Mouse (Mus musculus) lung, embryonic 15.5 days (tissue): ENCODE results near the gene Tln1. TPM values are rescaled to one million over a fixed set of nuclear protein-coding genes. Genes with fewer than 3 reads are reported as not detected.

Experiments used
- ATAC-seq: fragments of 200-750 bp; cut with Nextera tagmentation; 2 replicates; pipeline ENCODE4 v1.8.0; 2017; ENCODE audit warnings: moderate number of reproducible peaks, borderline replicate concordance; ENCODE audit not compliant: low FRiP score, low TSS enrichment; ENCODE audit errors: extremely low read depth
- H3K27ac ChIP-seq: fragments of 300-500 bp; sonication (generic); 2 replicates; pipeline ENCODE4 v1.5.1; 2015; ENCODE audit warnings: moderate library complexity, mild to moderate bottlenecking, inconsistent platforms
- H3K27me3 ChIP-seq: fragments of 300-500 bp; sonication (generic); 2 replicates; pipeline ENCODE4 v1.6.1; 2015; ENCODE audit warnings: inconsistent platforms
- H3K36me3 ChIP-seq: fragments of 300-500 bp; sonication (generic); 2 replicates; pipeline ENCODE4 v1.6.1; 2015; ENCODE audit warnings: inconsistent platforms
- H3K4me1 ChIP-seq: fragments of 300-500 bp; sonication (generic); 2 replicates; pipeline ENCODE4 v1.6.1; 2015; ENCODE audit warnings: inconsistent platforms
- H3K4me2 ChIP-seq: fragments of 300-500 bp; sonication (generic); 2 replicates; pipeline ENCODE4 v1.6.1; 2015; ENCODE audit warnings: inconsistent platforms, mild to moderate bottlenecking, moderate library complexity
- H3K4me3 ChIP-seq: fragments of 300-500 bp; sonication (generic); 2 replicates; pipeline ENCODE4 v1.5.1; 2015; ENCODE audit warnings: mild to moderate bottlenecking, inconsistent platforms
- H3K9ac ChIP-seq: fragments of 300-500 bp; sonication (generic); 2 replicates; pipeline ENCODE4 v1.6.1; 2015; ENCODE audit warnings: inconsistent platforms
- H3K9me3 ChIP-seq: fragments of 300-500 bp; sonication (generic); 2 replicates; pipeline ENCODE4 v1.6.1; 2016; ENCODE audit warnings: inconsistent platforms
- WGBS: fragments of 180-500 bp; shearing (Covaris S2); methylation state at CpG from one replicate; pipeline ENCODE4 v1.1.7; 2015; 5-methylcytosine and 5-hydroxymethylcytosine counted together
- polyA plus RNA-seq: library from polyadenylated mRNA; unstranded; fragments of >200 nt; fragmentation: Nextera tagmentation; extraction: Ambion mirVana; gene quantifications from 2 replicates; pipeline ENCODE4 v1.2.1, GENCODE M21; 2015

Tln1 gene
- polyA plus RNA-seq, 1 experiment from 2014 or later: 98.2 TPM

DNA sequence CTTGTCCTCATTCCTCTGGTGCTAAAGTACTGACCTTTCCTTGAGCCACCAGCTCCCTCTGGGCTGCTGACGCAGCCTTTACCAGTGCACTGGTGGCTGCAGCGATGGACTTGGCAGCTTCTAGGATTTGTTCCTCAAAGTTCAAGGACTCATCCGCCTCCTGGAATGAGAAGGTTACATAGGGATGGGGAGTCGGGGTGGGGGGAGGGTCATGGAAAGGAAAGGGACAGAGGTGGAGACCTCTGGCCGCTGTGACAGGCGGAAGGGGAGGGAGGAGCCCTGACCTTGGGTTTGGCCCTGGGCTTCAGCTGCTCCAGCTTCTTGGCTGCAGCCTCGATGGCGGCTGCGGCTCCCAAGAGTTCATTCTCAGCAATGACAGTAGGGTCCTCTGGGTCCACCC is 29.2 kb downstream of the Tln1 start:
- WGBS: 78% methylated on average over 9 of the region's 9 CpGs

DNA sequence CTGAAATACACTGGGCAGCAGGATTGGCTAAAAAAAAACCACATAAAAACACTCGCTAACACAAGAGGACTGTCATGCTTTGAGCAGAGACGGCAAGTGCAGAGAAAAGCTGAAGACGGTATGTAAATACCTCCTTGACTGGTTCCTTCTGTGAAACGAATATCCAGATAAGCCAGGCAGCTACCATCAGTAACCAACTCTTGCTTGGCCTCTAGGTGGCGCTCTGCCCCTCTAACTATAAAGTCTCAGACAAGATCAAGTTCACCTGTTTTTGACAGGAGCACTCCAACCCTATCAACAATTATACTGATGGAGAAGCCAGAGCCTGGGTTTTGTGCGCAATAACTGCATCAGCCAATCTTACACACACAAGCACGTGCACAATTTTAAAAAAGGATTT is 31.9 kb downstream of the Tln1 start:
- Histone ChIP-seq H3K4me1 (no peaks in the 10 kb centered on the region), H3K27me3 (peaks cover 5% of the 10 kb centered on the region; the same call in 1 of the 2 replicates), H3K9me3 (no peaks in the 10 kb centered on the region), H3K4me2 (no peak overlapping the region), H3K27ac (no peak overlapping the region), H3K36me3 (peaks cover 48% of the 10 kb centered on the region), H3K9ac (no peak overlapping the region), H3K4me3 (no peak overlapping the region)
- WGBS: 18% methylated on average over 7 of the region's 7 CpGs
- no peak for ATAC-seq

More for the DNA sequence above, 29.2 kb downstream of the Tln1 start:
- H3K27me3 ChIP-seq: no peaks in the 10 kb centered on the region
- H3K4me3 ChIP-seq: no peak overlapping the region
- no peak overlapping the region for H3K4me2 ChIP-seq
- no peak overlapping the region for H3K9ac ChIP-seq
- ATAC-seq: no peak
- peaks cover 75% of the 10 kb centered on the region for H3K36me3 ChIP-seq
- H3K4me1 ChIP-seq: no peaks in the 10 kb centered on the region
- no peaks in the 10 kb centered on the region for H3K9me3 ChIP-seq
- H3K27ac ChIP-seq: no peak overlapping the region

DNA sequence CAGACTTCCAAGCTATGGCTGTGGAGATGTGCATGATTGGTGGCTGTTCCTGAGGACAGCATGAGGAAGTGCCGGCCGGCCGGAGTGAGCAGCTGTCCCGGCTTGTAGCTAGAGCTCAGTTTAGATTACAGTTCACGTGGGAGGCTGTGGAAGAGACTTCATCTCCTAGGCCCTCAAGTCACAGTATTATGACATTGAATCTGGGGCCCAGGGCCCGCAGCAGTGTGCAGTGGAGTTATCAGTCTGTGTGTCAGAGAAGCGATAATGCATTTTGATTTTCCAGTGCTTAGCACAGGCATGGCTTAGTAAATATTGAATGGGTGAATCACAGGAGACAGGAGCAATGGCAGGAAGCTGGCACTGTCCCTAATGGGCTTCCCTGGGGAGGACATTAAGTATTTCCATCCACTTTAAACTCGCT is 32.4 kb downstream of the Tln1 start:
- Histone ChIP-seq H3K36me3 (peaks cover 44% of the 10 kb centered on the region), H3K27me3 (peaks cover 10% of the 10 kb centered on the region; the same call in 1 of the 2 replicates), H3K9ac (no peak overlapping the region), H3K9me3 (no peaks in the 10 kb centered on the region), H3K4me3 (no peak overlapping the region), H3K4me1 (no peaks in the 10 kb centered on the region), H3K27ac (no peak overlapping the region), H3K4me2 (no peak overlapping the region)
- no peak for ATAC-seq
- 57% methylated on average over 8 of the region's 8 CpGs for WGBS

DNA sequence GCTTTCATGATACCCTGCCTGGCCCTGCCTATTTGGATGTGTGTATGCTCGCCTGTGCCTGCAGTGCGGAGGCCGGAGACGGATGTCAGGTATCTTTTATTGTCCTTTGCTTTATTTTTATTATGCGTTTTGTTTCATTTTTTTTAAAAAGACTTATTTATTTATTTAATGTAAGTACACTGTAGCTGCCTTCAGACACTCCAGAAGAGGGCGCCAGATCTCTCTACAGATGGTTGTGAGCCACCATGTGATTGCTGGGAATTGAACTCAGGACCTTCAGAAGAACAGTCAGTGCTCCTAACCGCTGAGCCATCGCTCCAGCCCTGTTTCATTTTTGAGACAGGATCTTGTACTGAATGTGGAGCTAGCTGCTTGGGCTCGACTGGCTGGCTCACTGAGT is 34.0 kb downstream of the Tln1 start:
- ATAC-seq: no peak
- no peak overlapping the region for H3K4me3 ChIP-seq
- H3K27me3 ChIP-seq: peaks cover 19% of the 10 kb centered on the region
- H3K4me1 ChIP-seq: peaks cover 6% of the 10 kb centered on the region; the same call in 1 of the 2 replicates
- H3K36me3 ChIP-seq: peaks cover 29% of the 10 kb centered on the region
- H3K27ac ChIP-seq: no peak overlapping the region
- H3K9me3 ChIP-seq: no peaks in the 10 kb centered on the region
- no peak overlapping the region for H3K4me2 ChIP-seq
- no peak overlapping the region for H3K9ac ChIP-seq
- 77% methylated on average over 9 of the region's 9 CpGs for WGBS

DNA sequence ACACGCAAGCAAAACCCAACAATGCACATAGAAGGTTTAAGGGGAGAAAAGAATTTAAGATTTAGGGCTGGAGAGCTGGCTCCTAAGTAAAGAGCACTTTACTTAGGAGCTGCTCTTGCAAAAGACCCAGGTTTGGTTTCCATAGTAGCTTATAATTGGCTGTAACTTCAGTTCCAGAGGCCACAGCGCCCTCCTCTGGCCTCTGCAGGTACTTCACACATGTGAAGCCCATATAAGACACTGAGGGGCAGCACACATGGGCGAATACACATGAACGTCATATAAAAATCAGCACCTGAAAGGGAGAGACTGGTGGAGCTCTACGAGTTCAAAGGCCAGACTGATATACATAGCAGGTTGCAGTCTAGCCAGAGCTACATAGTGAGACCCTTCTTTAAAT is 34.6 kb downstream of the Tln1 start:
- Histone ChIP-seq H3K4me3 (no peak overlapping the region), H3K4me1 (peaks cover 10% of the 10 kb centered on the region), H3K9me3 (no peaks in the 10 kb centered on the region), H3K4me2 (no peak overlapping the region), H3K9ac (no peak overlapping the region), H3K36me3 (peaks cover 23% of the 10 kb centered on the region), H3K27me3 (peaks cover 25% of the 10 kb centered on the region), H3K27ac (no peak overlapping the region)
- no peak for ATAC-seq
- 68% methylated on average over 5 of the region's 5 CpGs for WGBS

DNA sequence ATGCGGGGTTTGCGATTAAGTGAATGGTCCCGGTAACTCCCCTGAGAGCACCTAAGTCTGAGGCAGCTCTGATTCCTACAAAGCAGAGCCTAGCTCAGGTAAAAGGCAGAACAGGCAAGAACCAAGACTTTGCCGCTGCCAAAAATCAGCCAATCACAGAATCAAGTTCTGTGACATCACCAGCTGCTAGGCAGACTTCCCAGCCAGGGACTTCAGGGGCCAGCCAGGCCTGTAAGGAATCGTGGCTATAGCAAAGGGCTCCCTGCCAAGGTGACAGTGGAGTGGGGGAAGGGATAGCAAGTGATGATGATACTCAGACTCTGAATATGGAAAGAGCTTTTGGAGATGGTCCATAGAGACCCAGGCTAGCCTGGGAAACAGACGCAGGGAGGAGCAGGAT is 42.5 kb downstream of the Tln1 start:
- Histone ChIP-seq H3K9ac (no peak overlapping the region), H3K27me3 (peaks cover 31% of the 10 kb centered on the region), H3K4me2 (peak overlapping the region; percentile 46), H3K9me3 (no peaks in the 10 kb centered on the region), H3K4me1 (peaks cover 48% of the 10 kb centered on the region), H3K4me3 (peak overlapping the region; percentile 17), H3K36me3 (peaks cover 19% of the 10 kb centered on the region), H3K27ac (no peak overlapping the region)
- peak; percentile 39; the same call in 1 of the 2 replicates for ATAC-seq
- 11% methylated on average over 6 of the region's 6 CpGs for WGBS

DNA sequence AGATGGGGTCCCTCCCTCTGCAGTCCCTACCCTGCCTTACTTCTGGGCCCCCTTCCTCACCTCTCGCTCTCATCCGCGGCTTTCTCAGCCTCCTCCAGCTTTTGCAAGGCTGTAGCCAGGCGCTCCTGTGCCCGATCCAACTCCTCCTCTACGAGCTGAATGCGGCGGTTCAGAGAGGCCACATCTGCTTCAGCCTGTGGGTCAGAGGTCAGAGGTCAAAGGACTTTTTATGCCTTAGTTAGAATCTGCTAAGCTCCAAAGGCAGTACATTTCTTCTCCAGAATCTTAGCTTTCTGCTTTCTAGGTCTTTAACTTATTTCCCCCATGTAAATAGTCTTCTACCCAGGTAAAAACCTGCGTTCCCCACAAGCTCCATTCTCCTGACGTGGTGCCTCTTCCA is 42.9 kb downstream of the Tln1 start:
- H3K4me1 ChIP-seq: peaks cover 48% of the 10 kb centered on the region
- H3K36me3 ChIP-seq: peaks cover 19% of the 10 kb centered on the region
- no peak overlapping the region for H3K9ac ChIP-seq
- H3K4me3 ChIP-seq: peak overlapping the region; percentile 17
- H3K27me3 ChIP-seq: peaks cover 27% of the 10 kb centered on the region
- H3K9me3 ChIP-seq: no peaks in the 10 kb centered on the region
- H3K27ac ChIP-seq: no peak overlapping the region
- 28% methylated on average over 10 of the region's 10 CpGs for WGBS
- no peak for ATAC-seq
- H3K4me2 ChIP-seq: peak overlapping the region; percentile 46

DNA sequence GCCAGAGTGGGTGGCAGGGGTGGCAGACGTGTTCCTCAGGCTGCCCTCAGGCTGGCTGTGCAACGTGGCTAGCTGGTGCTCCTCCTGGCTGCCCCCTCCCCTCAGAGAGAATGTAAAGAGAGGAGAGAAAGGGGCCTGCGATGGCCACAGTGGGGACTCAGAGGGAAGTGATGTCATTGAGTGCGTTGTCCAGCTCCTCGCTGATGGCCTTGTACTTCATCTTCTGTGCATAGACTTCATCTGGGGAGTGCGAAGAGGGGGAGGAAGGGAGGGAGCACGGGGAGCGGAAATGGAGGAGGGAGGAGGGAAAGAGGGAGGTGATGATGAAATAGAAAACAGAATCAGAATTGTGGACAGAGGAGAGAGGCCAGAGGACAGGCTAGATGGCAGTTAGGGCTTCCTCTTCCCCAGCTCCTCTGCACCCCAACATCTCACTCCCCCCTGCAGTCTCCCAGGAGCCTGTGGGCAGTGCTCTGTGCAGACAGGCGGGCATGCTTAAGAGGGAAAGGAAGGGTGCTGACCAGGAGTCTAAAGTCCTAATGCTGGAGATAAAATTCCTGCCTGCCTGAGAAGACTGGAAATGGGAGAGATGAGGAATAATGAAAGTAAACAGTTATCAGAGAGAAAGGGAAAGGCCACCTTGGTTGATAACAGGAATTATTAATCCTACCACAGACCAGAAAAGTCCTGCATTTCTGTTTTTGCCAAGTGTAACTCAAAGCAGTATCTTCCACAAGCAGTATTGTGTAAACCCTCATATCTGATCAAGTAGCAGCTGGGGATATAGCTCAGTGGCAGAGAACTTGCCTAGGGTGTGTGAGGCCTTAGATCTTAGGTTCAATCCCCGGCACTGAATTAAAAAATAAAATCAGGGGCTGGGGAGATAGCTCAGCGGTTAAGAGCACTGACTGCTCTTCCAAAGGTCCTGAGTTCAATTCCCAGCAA is 46.5 kb downstream of the Tln1 start:
- H3K4me2 ChIP-seq: no peak overlapping the region
- peaks cover 19% of the 10 kb centered on the region for H3K36me3 ChIP-seq
- no peak for ATAC-seq
- H3K9me3 ChIP-seq: no peaks in the 10 kb centered on the region
- no peak overlapping the region for H3K4me3 ChIP-seq
- H3K27ac ChIP-seq: no peak overlapping the region
- H3K9ac ChIP-seq: no peak overlapping the region
- 61% methylated on average over 11 of the region's 11 CpGs for WGBS
- peaks cover 8% of the 10 kb centered on the region; the same call in 1 of the 2 replicates for H3K27me3 ChIP-seq
- peaks cover 21% of the 10 kb centered on the region for H3K4me1 ChIP-seq

DNA sequence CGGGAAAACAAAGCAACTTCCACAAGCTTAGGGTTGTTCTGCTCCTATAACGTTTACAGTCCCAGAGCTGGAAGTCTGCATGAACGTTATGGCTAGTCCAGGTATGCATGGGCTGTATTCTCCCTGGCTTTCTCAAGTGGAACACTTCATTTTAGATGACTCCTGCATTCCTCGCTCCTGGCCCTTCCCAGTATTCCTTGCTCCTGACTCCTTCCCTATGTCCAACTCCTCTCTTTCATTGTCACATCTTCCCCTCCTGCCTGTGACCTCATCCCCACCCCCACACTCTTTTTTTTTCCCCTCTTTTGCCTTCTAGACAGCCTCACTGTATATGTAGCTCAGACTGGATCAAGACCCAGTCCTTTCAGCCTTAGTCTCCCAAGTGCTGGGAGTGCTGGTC is 48.7 kb downstream of the Tln1 start:
- no peak for ATAC-seq

DNA sequence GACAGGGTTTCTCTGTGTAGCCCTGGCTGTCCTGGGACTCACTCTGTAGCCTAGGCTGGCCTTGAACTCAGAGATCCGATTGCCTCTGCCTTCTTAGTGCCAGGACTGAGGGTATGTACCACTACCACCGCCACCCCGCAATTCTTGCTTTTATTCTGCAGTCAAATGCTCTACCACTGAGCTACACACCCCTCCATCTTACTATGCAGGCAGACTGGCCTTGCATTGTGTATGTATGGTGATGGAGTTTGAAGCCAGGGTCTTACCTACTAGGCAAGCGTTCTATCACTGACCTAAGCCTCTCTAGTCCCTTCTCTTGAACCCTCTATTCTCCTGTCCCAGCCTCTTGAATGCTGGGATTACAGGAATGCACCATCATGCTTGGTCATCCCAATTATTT is 49.2 kb downstream of the Tln1 start:
- no peak for ATAC-seq
- H3K9ac ChIP-seq: no peak overlapping the region
- WGBS: 78% methylated on average over 4 of the region's 4 CpGs

More for the DNA sequence above, 48.7 kb downstream of the Tln1 start:
- H3K4me3 ChIP-seq: no peak overlapping the region
- WGBS: 60% methylated on average over 4 of the region's 4 CpGs
- H3K9me3 ChIP-seq: no peaks in the 10 kb centered on the region
- peaks cover under 1% of the 10 kb centered on the region; the same call in 1 of the 2 replicates for H3K27me3 ChIP-seq
- no peak overlapping the region for H3K4me2 ChIP-seq
- H3K4me1 ChIP-seq: peaks cover 9% of the 10 kb centered on the region
- H3K36me3 ChIP-seq: peaks cover 19% of the 10 kb centered on the region
- H3K9ac ChIP-seq: no peak overlapping the region
- H3K27ac ChIP-seq: no peak overlapping the region

DNA sequence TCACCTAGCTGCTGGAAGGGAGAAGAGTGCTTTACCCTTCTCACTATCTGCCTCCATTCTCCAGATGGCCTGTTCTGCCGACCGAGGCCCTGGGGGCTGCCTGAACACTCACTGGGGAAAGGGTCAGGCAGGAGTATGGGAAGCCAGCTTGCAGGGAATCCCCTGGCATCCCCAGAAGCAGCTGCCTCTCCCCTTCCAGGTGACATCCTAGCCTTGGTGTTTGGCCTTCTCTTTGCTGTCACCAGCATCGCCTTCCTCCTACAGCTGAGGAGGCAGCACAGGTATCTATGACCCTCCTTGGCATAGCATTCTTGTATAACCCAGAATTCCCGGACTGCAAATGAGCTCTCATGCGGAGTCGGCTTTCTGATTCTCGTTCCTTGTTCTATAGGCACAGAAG is 49.8 kb downstream of the Tln1 start:
- Histone ChIP-seq H3K4me1 (peaks cover 18% of the 10 kb centered on the region), H3K27me3 (no peaks in the 10 kb centered on the region), H3K27ac (no peak overlapping the region), H3K9me3 (no peaks in the 10 kb centered on the region), H3K4me2 (no peak overlapping the region), H3K4me3 (no peak overlapping the region), H3K36me3 (peaks cover 13% of the 10 kb centered on the region), H3K9ac (no peak overlapping the region)
- ATAC-seq: no peak
- WGBS: 54% methylated on average over 7 of the region's 7 CpGs

More for the DNA sequence above, 49.2 kb downstream of the Tln1 start:
- Histone ChIP-seq H3K27me3 (no peaks in the 10 kb centered on the region), H3K4me2 (no peak overlapping the region), H3K36me3 (peaks cover 19% of the 10 kb centered on the region), H3K9me3 (no peaks in the 10 kb centered on the region), H3K4me1 (peaks cover 12% of the 10 kb centered on the region), H3K27ac (no peak overlapping the region), H3K4me3 (no peak overlapping the region)

DNA sequence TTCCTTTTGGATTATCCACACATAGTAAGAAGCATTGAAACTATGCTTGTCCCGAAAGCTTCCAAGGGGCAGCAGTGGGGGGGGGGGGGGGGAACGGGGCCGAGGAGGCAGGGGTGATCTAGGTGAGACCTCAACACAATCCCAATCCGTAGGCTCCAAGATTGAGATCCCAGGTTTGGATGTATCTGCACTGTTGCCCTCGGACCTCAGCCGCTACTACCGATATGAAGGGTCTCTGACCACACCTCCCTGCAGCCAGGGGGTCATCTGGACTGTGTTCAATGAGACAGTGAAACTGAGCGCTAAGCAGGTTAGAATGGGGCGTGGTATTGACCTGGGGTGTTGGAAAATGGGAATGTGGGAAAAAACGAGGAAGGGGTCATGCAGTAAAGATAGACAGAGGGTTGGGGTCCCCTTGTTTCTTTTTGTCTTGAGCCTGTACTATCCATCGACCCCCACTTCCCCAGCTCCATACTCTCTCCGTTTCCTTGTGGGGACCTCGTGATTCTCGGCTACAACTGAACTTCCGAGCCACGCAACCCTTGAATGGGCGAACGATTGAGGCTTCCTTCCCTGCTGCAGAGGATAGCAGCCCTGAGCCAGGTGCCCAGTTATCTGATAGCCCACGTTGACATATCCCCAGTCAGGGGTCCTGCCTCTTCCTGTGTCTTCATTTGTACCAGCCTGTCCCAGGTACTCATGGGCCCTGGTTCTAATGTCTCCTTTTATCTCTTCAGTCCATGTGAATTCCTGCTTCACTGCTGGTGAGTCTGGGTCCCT is 50.6 kb downstream of the Tln1 start:
- no peak for ATAC-seq
- 69% methylated on average over 19 of the region's 19 CpGs for WGBS
- no peak overlapping the region for H3K9ac ChIP-seq

More for the DNA sequence above, 50.6 kb downstream of the Tln1 start:
- H3K4me3 ChIP-seq: no peak overlapping the region
- H3K36me3 ChIP-seq: peaks cover 8% of the 10 kb centered on the region
- no peak overlapping the region for H3K27ac ChIP-seq
- peaks cover 19% of the 10 kb centered on the region for H3K4me1 ChIP-seq
- no peaks in the 10 kb centered on the region for H3K9me3 ChIP-seq
- no peak overlapping the region for H3K4me2 ChIP-seq
- H3K27me3 ChIP-seq: no peaks in the 10 kb centered on the region
